Mouse (Mus musculus) ES-E14 (cell line): ENCODE measurements around the gene Mtfp1.

Source experiments
- HCFC1 ChIP-seq: IDR thresholded peaks from 2 replicates; pipeline ENCODE4 v1.6.1; 2012; ENCODE audit warnings: low read length, inconsistent platforms, borderline replicate concordance; ENCODE audit not compliant: insufficient read depth
- MAFK ChIP-seq: IDR thresholded peaks from 2 replicates; pipeline ENCODE4 v1.6.1; 2014; ENCODE audit warnings: mild to moderate bottlenecking, low read depth, low read length, inconsistent platforms; ENCODE audit not compliant: insufficient read depth
- ZC3H11A ChIP-seq: IDR thresholded peaks from 2 replicates; pipeline ENCODE4 v1.6.1; 2012; ENCODE audit warnings: low read depth, mild to moderate bottlenecking, inconsistent platforms, low read length, borderline replicate concordance
- ZNF384 ChIP-seq: IDR thresholded peaks from 2 replicates; pipeline ENCODE4 v1.6.1; 2012; ENCODE audit warnings: low read depth, low read length, inconsistent platforms

- TF ChIP-seq ZNF384 (no peak), HCFC1 (no peak), MAFK (no peak), ZC3H11A (no peak)
Measured at GRCm38 (mm10) chr11:4134400-4134799, 39.2 kb upstream of the Mtfp1 start.
